Mouse (Mus musculus): ENCODE measurements at regions not wholly inside any gene's neighbourhood (a gene's known extent, or its start where the extent isn't known, plus 50 kb on each side); places are given as distances from the start of the nearest gene placed in this dataset.

DNA sequence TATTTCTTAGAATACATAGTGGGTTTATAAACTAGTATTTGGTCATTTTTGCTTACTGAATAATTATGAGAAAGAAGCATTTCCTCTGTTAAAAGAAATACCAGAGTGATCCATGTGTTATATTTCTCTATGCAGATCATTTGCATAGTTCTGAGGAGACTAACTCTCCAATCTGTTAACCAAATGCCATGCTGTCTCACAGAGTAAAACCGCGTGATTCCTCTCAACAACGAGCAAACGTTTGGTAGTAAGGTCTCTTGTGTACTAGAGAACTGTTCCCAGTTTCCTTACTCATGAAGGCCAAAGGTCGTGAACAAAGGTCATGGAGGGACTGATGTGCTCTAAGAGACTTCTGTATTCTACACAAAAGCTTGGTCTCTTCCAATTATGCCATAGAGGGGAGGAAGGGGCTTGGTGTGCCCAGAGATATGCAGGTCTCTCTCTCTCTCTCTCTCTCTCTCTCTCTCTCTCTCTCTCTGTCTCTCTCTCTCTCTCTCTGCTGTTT is 152.3 kb upstream of the Avpr1a start:
- Histone ChIP-seq H3K9ac (ENCODE audit: low read depth, low read length) (no peak overlapping the region), H3K27ac (ENCODE audit: low read depth, low read length) (no peak overlapping the region), H3K36me3 (ENCODE audit: control insufficient read depth, insufficient read depth, low read length) (no peaks in the 10 kb centered on the region), H3K4me3 (ENCODE audit: low read length) (no peak overlapping the region), H3K27me3 (replicated peaks; ENCODE audit: control insufficient read depth, insufficient read depth, low read length) (no peaks in the 10 kb centered on the region), H3K4me2 (ENCODE audit: low read length) (no peak overlapping the region), H3K9me3 (ENCODE audit: control insufficient read depth, low read length) (no peaks in the 10 kb centered on the region), H3K4me1 (ENCODE audit: control insufficient read depth, insufficient read depth, low read depth, low read length) (no peaks in the 10 kb centered on the region)
- 46% methylated on average over 5 of the region's 5 CpGs for WGBS
- no peak for ATAC-seq

DNA sequence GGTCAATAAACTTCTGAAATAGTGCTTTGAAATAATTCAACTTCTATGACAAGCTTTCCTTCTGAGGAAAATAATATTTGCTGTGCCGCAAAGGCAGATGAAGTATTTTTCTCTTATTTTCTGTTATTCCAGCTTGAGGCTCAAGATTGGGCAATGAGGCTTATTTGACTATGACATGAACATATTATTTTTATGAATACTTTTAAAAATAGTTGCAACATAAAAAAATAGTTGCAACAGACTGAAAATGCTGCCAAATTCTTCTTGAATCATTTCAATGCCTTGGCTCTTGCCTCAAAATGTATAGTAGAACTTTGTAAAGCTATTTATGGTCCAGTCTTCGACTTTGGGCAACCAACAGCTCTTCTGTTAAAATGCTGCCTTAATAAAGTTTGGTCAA is 156.7 kb upstream of the Avpr1a start:
- ATAC-seq: no peak

DNA sequence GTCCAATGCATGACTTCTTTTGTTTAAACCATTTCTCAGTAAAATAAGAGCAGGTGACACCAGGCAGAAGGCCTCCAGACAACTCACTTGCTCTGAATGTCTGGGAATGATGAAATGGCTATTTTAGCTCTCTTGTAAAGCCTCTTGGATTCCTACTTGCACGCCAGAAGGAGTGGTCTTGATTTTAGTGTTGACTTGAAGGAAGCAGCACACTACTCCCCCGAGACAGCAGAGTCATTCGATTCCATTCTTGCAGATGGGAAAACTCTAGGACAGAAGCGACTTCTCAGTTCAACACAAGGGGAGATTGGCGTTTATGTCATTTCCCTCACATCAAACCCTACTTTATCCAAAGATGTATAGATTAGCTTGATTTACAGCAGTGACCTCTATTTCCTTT is 157.2 kb upstream of the Avpr1a start:
- no peak overlapping the region for H3K27ac ChIP-seq (ENCODE audit: low read depth, low read length)
- H3K4me3 ChIP-seq (ENCODE audit: low read length): no peak overlapping the region
- WGBS: 85% methylated on average over 5 of the region's 5 CpGs
- H3K4me2 ChIP-seq (ENCODE audit: low read length): no peak overlapping the region
- no peaks in the 10 kb centered on the region for H3K4me1 ChIP-seq (ENCODE audit: control insufficient read depth, insufficient read depth, low read depth, low read length)
- H3K9ac ChIP-seq (ENCODE audit: low read depth, low read length): no peak overlapping the region
- H3K9me3 ChIP-seq (ENCODE audit: control insufficient read depth, low read length): no peaks in the 10 kb centered on the region
- ATAC-seq: no peak
- no peaks in the 10 kb centered on the region for H3K36me3 ChIP-seq (ENCODE audit: control insufficient read depth, insufficient read depth, low read length)
- H3K27me3 ChIP-seq (replicated peaks; ENCODE audit: control insufficient read depth, insufficient read depth, low read length): no peaks in the 10 kb centered on the region

More for the DNA sequence above, 156.7 kb upstream of the Avpr1a start:
- Histone ChIP-seq H3K9ac (ENCODE audit: low read depth, low read length) (no peak overlapping the region), H3K9me3 (ENCODE audit: control insufficient read depth, low read length) (no peaks in the 10 kb centered on the region), H3K36me3 (ENCODE audit: control insufficient read depth, insufficient read depth, low read length) (no peaks in the 10 kb centered on the region), H3K27me3 (replicated peaks; ENCODE audit: control insufficient read depth, insufficient read depth, low read length) (no peaks in the 10 kb centered on the region), H3K4me2 (ENCODE audit: low read length) (no peak overlapping the region), H3K4me3 (ENCODE audit: low read length) (no peak overlapping the region), H3K27ac (ENCODE audit: low read depth, low read length) (no peak overlapping the region), H3K4me1 (ENCODE audit: control insufficient read depth, insufficient read depth, low read depth, low read length) (no peaks in the 10 kb centered on the region)
- 92% methylated on average over 2 of the region's 2 CpGs for WGBS

DNA sequence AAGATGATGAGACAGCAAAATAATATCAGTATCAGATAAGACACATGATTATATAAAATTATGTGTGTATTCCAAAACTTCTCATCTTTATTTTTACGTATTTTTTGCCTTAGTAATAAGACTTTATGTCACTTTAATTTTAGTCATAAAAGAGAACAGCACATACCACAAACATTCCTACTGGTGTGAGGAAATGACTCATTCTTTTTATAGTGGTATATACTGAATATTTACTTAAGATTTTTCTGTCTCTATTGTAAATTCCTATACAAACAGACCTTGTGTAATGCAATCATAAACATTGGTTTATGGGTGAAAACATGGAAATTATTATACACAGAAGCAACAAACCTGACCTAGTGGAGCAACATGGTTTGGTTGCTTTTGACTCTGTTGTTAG is 173.4 kb upstream of the Avpr1a start:
- 80% methylated on average over 1 of the region's 1 CpGs for WGBS
- no peak overlapping the region for H3K4me2 ChIP-seq (ENCODE audit: low read length)

DNA sequence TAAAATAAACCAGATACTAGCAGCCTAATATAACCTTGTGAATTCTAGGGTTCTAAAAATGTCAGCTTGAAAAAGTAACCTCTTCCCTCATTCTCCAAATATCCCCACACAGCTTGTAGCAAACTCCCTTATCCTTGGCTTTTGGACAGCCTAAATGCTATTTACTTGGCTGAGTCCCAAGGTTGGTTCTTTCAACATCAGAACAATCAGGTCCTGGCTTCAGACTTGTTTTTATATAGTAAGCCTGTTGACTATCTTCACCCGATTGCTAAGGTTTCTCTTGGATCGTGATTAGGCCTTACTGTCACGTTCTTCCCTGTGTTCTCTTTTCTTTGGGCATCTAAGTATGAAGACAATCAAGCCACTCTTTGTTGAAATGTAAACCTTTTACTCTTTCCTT is 174.1 kb upstream of the Avpr1a start:
- WGBS: 74% methylated on average over 3 of the region's 3 CpGs
- Histone ChIP-seq H3K9ac (ENCODE audit: low read depth, low read length) (no peak overlapping the region), H3K9me3 (ENCODE audit: control insufficient read depth, low read length) (no peaks in the 10 kb centered on the region), H3K4me3 (ENCODE audit: low read length) (no peak overlapping the region), H3K4me2 (ENCODE audit: low read length) (no peak overlapping the region), H3K27me3 (replicated peaks; ENCODE audit: control insufficient read depth, insufficient read depth, low read length) (no peaks in the 10 kb centered on the region), H3K4me1 (ENCODE audit: control insufficient read depth, insufficient read depth, low read depth, low read length) (no peaks in the 10 kb centered on the region), H3K27ac (ENCODE audit: low read depth, low read length) (no peak overlapping the region), H3K36me3 (ENCODE audit: control insufficient read depth, insufficient read depth, low read length) (no peaks in the 10 kb centered on the region)
- no peak for ATAC-seq

More for the DNA sequence above, 173.4 kb upstream of the Avpr1a start:
- no peak overlapping the region for H3K27ac ChIP-seq (ENCODE audit: low read depth, low read length)
- H3K9ac ChIP-seq (ENCODE audit: low read depth, low read length): no peak overlapping the region
- no peak for ATAC-seq
- H3K9me3 ChIP-seq (ENCODE audit: control insufficient read depth, low read length): no peaks in the 10 kb centered on the region
- no peak overlapping the region for H3K4me3 ChIP-seq (ENCODE audit: low read length)
- no peaks in the 10 kb centered on the region for H3K36me3 ChIP-seq (ENCODE audit: control insufficient read depth, insufficient read depth, low read length)
- H3K4me1 ChIP-seq (ENCODE audit: control insufficient read depth, insufficient read depth, low read depth, low read length): no peaks in the 10 kb centered on the region
- H3K27me3 ChIP-seq (replicated peaks; ENCODE audit: control insufficient read depth, insufficient read depth, low read length): no peaks in the 10 kb centered on the region

DNA sequence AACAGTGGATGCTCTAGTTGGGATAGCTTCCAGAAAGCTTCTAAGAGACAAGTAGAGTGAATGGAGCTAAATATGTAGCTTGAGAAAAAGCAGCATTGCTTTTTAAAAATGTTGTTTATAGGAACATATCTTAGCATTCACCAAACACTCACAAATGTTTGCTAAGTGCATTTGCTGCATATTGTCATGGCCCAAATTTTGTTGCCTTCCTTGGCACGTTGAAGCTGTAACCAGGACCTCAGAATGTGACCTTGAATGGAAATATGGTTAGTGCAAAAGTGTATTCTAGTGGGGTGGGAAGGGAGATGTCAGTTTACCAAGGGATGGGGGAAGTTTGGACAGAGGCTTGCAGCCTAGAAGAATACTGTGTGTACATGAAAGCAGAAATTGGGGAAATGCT is 166.9 kb upstream of the Rxylt1 start:
- no peak overlapping the region for H3K4me2 ChIP-seq (ENCODE audit: low read length)
- H3K9ac ChIP-seq (ENCODE audit: low read depth, low read length): no peak overlapping the region
- H3K4me1 ChIP-seq (ENCODE audit: control insufficient read depth, insufficient read depth, low read depth, low read length): no peaks in the 10 kb centered on the region
- no peaks in the 10 kb centered on the region for H3K27me3 ChIP-seq (replicated peaks; ENCODE audit: control insufficient read depth, insufficient read depth, low read length)
- 69% methylated on average over 1 of the region's 1 CpGs for WGBS
- H3K36me3 ChIP-seq (ENCODE audit: control insufficient read depth, insufficient read depth, low read length): no peaks in the 10 kb centered on the region
- no peak overlapping the region for H3K4me3 ChIP-seq (ENCODE audit: low read length)
- no peak overlapping the region for H3K27ac ChIP-seq (ENCODE audit: low read depth, low read length)
- no peaks in the 10 kb centered on the region for H3K9me3 ChIP-seq (ENCODE audit: control insufficient read depth, low read length)
- ATAC-seq: no peak

DNA sequence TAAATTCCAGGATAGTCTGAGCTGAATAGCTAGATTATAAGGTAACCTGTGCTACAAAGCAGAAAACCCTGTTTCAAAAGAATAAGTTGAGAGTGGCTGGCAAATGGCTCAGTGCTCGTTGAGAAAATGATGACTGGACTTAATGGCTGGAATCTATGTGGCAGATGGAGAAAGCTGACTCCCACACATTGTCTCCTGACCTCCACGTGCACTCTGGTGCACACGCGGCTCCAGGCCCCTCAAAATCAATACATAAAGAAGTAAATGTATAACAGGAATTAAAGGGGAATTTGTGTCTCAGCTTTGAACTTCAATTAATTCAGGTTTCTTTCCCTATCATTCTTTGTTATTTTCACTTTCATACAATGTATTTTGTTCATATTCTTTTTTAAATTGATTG is 162.2 kb upstream of the Rxylt1 start:
- 44% methylated on average over 4 of the region's 4 CpGs for WGBS
- Histone ChIP-seq H3K27ac (ENCODE audit: low read depth, low read length) (no peak overlapping the region), H3K27me3 (replicated peaks; ENCODE audit: control insufficient read depth, insufficient read depth, low read length) (no peaks in the 10 kb centered on the region), H3K4me1 (ENCODE audit: control insufficient read depth, insufficient read depth, low read depth, low read length) (no peaks in the 10 kb centered on the region), H3K4me3 (ENCODE audit: low read length) (no peak overlapping the region), H3K9me3 (ENCODE audit: control insufficient read depth, low read length) (peaks cover under 1% of the 10 kb centered on the region; the same call in 1 of the 2 replicates), H3K9ac (ENCODE audit: low read depth, low read length) (no peak overlapping the region), H3K36me3 (ENCODE audit: control insufficient read depth, insufficient read depth, low read length) (no peaks in the 10 kb centered on the region), H3K4me2 (ENCODE audit: low read length) (no peak overlapping the region)
- no peak for ATAC-seq

DNA sequence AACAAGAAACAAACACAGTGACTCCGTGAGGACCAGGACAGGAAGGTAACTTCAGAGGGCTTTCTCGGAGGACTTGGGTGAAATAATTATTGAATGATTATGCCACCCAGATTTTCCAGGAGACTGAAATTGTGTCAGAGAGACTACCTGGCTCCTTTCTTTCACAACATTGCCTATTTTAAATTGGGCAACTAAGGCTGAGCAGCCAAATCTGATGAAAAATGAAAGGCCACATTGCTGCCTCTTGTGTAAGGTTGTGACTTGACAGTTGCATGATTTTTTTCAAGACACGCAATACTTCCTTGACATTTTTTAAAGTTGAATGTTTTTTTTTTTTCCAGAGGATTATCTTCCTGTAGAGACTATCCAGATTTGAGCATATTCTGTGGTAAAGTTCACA is 161.5 kb upstream of the Rxylt1 start:
- Histone ChIP-seq H3K4me3 (ENCODE audit: low read length) (no peak overlapping the region), H3K27ac (ENCODE audit: low read depth, low read length) (no peak overlapping the region), H3K9ac (ENCODE audit: low read depth, low read length) (no peak overlapping the region), H3K27me3 (replicated peaks; ENCODE audit: control insufficient read depth, insufficient read depth, low read length) (no peaks in the 10 kb centered on the region), H3K36me3 (ENCODE audit: control insufficient read depth, insufficient read depth, low read length) (no peaks in the 10 kb centered on the region), H3K4me1 (ENCODE audit: control insufficient read depth, insufficient read depth, low read depth, low read length) (no peaks in the 10 kb centered on the region), H3K9me3 (ENCODE audit: control insufficient read depth, low read length) (peaks cover 3% of the 10 kb centered on the region; the same call in 1 of the 2 replicates), H3K4me2 (ENCODE audit: low read length) (no peak overlapping the region)
- 88% methylated on average over 3 of the region's 3 CpGs for WGBS
- ATAC-seq: no peak

DNA sequence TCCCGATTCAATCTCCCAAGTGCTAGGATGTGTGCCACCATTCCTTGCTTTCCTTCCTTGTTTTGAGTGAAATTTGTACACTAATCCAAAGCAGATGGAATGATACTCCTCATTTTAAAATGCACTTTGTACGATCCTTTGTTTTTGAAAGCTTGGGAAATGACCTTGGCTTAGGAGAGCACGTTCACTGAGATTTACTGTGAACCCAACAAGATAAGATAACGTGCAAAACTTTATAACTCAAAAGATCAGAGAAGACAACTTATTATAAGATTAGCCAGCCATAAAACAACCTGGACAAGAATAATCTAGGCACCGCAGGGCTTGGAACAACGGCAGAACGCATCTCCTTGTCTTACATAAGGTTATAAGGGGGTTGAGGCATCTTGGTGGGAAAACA is 134.6 kb upstream of the Rxylt1 start:
- H3K4me2 ChIP-seq (ENCODE audit: low read length): no peak overlapping the region
- H3K27me3 ChIP-seq (replicated peaks; ENCODE audit: control insufficient read depth, insufficient read depth, low read length): no peaks in the 10 kb centered on the region
- WGBS: 93% methylated on average over 7 of the region's 7 CpGs
- H3K4me3 ChIP-seq (ENCODE audit: low read length): no peak overlapping the region
- ATAC-seq: no peak
- H3K9ac ChIP-seq (ENCODE audit: low read depth, low read length): no peak overlapping the region
- H3K4me1 ChIP-seq (ENCODE audit: control insufficient read depth, insufficient read depth, low read depth, low read length): no peaks in the 10 kb centered on the region
- H3K9me3 ChIP-seq (ENCODE audit: control insufficient read depth, low read length): no peaks in the 10 kb centered on the region
- H3K36me3 ChIP-seq (ENCODE audit: control insufficient read depth, insufficient read depth, low read length): no peaks in the 10 kb centered on the region
- no peak overlapping the region for H3K27ac ChIP-seq (ENCODE audit: low read depth, low read length)

DNA sequence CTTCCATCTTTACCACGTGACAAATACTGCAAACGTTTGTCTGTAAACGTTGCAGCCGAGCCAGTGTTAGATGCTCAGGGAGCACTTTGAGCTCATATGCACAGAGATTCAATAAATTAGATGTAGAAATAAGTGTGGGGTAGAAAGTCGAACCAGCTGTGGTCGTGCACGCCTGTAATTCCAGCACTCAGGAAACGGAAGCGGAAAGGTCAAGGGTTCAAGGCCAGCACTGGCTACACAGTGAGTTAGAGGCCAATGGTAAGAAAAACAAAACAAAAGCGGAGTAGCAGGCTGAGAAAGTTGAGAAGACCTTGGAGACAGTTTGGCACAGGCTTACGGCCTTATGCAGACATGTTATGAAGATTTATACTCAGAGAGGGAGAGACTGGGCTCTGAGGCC is 133.6 kb upstream of the Rxylt1 start:
- 71% methylated on average over 11 of the region's 11 CpGs for WGBS

More for the DNA sequence above, 133.6 kb upstream of the Rxylt1 start:
- Histone ChIP-seq H3K27me3 (replicated peaks; ENCODE audit: control insufficient read depth, insufficient read depth, low read length) (no peaks in the 10 kb centered on the region), H3K4me1 (ENCODE audit: control insufficient read depth, insufficient read depth, low read depth, low read length) (no peaks in the 10 kb centered on the region), H3K4me3 (ENCODE audit: low read length) (no peak overlapping the region), H3K4me2 (ENCODE audit: low read length) (no peak overlapping the region), H3K27ac (ENCODE audit: low read depth, low read length) (no peak overlapping the region), H3K9me3 (ENCODE audit: control insufficient read depth, low read length) (no peaks in the 10 kb centered on the region), H3K9ac (ENCODE audit: low read depth, low read length) (no peak overlapping the region), H3K36me3 (ENCODE audit: control insufficient read depth, insufficient read depth, low read length) (no peaks in the 10 kb centered on the region)
- ATAC-seq: no peak
